Mouse (Mus musculus) liver, embryonic 11.5 days (tissue): ENCODE measurements around the gene Spint2. TPM values are rescaled to one million over a fixed set of nuclear protein-coding genes. Genes with fewer than 3 reads are reported as not detected.
A peak's percentile ranks its signal among the peaks of the same experiment; 100 is the strongest.
"Not testable (repeated sequence)": the region's sequence is repeated elsewhere in the genome, so short reads cannot be mapped to it uniquely, and the experiment has no call there.

Experiments
- ATAC-seq: fragments of 200-750 bp; cut with Nextera tagmentation; replicated peaks from 2 replicates; pipeline ENCODE4 v1.8.0; 2017; ENCODE audit warnings: moderate number of reproducible peaks, mild to moderate bottlenecking, moderate TSS enrichment, moderate library complexity; ENCODE audit not compliant: low FRiP score
- DNase-seq: peaks from one replicate; pipeline ENCODE4 v3.0.0-alpha.2; 2017; ENCODE audit warnings: low spot score
- H3K27ac ChIP-seq: fragments of 300-500 bp; sonication (generic); 2 replicates; pipeline ENCODE4 v1.5.1; 2014; ENCODE audit warnings: mild to moderate bottlenecking, low read depth, low read length, control low read depth
- H3K27me3 ChIP-seq: fragments of 300-500 bp; sonication (generic); replicated peaks from 2 replicates; pipeline ENCODE4 v1.6.1; 2014; ENCODE audit warnings: low read length, mixed read lengths; ENCODE audit not compliant: control insufficient read depth, insufficient read depth
- H3K36me3 ChIP-seq: fragments of 300-500 bp; sonication (generic); 2 replicates; pipeline ENCODE4 v1.6.1; 2014; ENCODE audit warnings: mild to moderate bottlenecking, low read length, moderate library complexity, mixed read lengths; ENCODE audit not compliant: control insufficient read depth, insufficient read depth
- H3K4me1 ChIP-seq: fragments of 300-500 bp; sonication (generic); replicated peaks from 2 replicates; pipeline ENCODE4 v1.6.1; 2014; ENCODE audit warnings: low read length, mixed read lengths; ENCODE audit not compliant: control insufficient read depth, insufficient read depth
- H3K4me2 ChIP-seq: fragments of 300-500 bp; sonication (generic); 2 replicates; pipeline ENCODE4 v1.6.1; 2014; ENCODE audit warnings: mild to moderate bottlenecking, control low read depth, moderate library complexity
- H3K4me3 ChIP-seq: fragments of 300-500 bp; sonication (generic); 2 replicates; pipeline ENCODE4 v1.5.1; 2014; ENCODE audit warnings: low read depth, low read length, control low read depth
- H3K9ac ChIP-seq: fragments of 300-500 bp; sonication (generic); 2 replicates; pipeline ENCODE4 v1.6.1; 2014; ENCODE audit warnings: low read depth, low read length, control low read depth
- H3K9me3 ChIP-seq: fragments of 300-500 bp; sonication (generic); 2 replicates; pipeline ENCODE4 v1.6.1; 2016; ENCODE audit warnings: low read length, inconsistent platforms, mixed read lengths; ENCODE audit not compliant: control insufficient read depth
- WGBS: fragments of 180-500 bp; shearing (Covaris S2); extraction: QIAGEN DNeasy Blood & Tissue Kit; methylation state at CpG from one replicate; pipeline ENCODE4 v1.1.7; 2014; 5-methylcytosine and 5-hydroxymethylcytosine counted together
- polyA plus RNA-seq: library from polyadenylated mRNA; unstranded; fragments of >200 nt; fragmentation: Nextera tagmentation; extraction: Ambion mirVana; gene quantifications from 2 replicates; pipeline ENCODE4 v1.2.1, GENCODE M21; 2014

Gene Spint2
- polyA plus RNA-seq, 1 experiment from 2014 or later: 53.7 TPM

GRCm38 (mm10) chr7:29212775-29213560 lies 68.7 kb downstream of the Spint2 start:
- not testable (repeated sequence) for H3K27ac ChIP-seq, ATAC-seq, DNase-seq, H3K36me3 ChIP-seq, H3K9ac ChIP-seq, H3K9me3 ChIP-seq, H3K27me3 ChIP-seq
- H3K4me2 ChIP-seq: peak overlapping the region; percentile 67
- H3K4me1 ChIP-seq: peaks cover 10% of the 10 kb centered on the region
- peak overlapping the region; percentile 37 for H3K4me3 ChIP-seq
- 21% methylated on average over 40 of the region's 40 CpGs for WGBS

GRCm38 (mm10) chr7:29212199-29212765 lies 69.4 kb downstream of the Spint2 start:
- Histone ChIP-seq H3K27me3 (no peaks in the 10 kb centered on the region), H3K4me2 (peak overlapping the region; percentile 67)

GRCm38 (mm10) chr7:29211415-29212198 lies 70.1 kb downstream of the Spint2 start:
- Histone ChIP-seq H3K36me3 (no peaks in the 10 kb centered on the region), H3K27ac (no peak overlapping the region), H3K4me2 (peak overlapping the region; percentile 67), H3K9me3 (no peaks in the 10 kb centered on the region), H3K4me1 (peaks cover 10% of the 10 kb centered on the region), H3K4me3 (peak overlapping the region; percentile 37), H3K9ac (no peak overlapping the region), H3K27me3 (no peaks in the 10 kb centered on the region)
- WGBS: 3% methylated on average over 34 of the region's 34 CpGs
- ATAC-seq: peak; percentile 86
- DNase-seq: peak; percentile 85

More at GRCm38 (mm10) chr7:29212199-29212765, 69.4 kb downstream of the Spint2 start:
- Histone ChIP-seq H3K36me3 (no peaks in the 10 kb centered on the region), H3K4me3 (peak overlapping the region; percentile 37), H3K9me3 (no peaks in the 10 kb centered on the region), H3K27ac (no peak overlapping the region), H3K4me1 (peaks cover 10% of the 10 kb centered on the region), H3K9ac (no peak overlapping the region)
- peak; percentile 44 for DNase-seq
- whole genome bisulfite sequencing: 9% methylated on average over 26 of the region's 26 CpGs
- no peak for ATAC-seq

GRCm38 (mm10) chr7:29211013-29211412 lies 70.7 kb downstream of the Spint2 start:
- H3K9me3 ChIP-seq, H3K27ac ChIP-seq, H3K27me3 ChIP-seq, H3K36me3 ChIP-seq, DNase-seq, H3K9ac ChIP-seq: not testable (repeated sequence)
- peak; percentile 71 for ATAC-seq
- Histone ChIP-seq H3K4me1 (peaks cover 10% of the 10 kb centered on the region), H3K4me3 (peak overlapping the region; percentile 37), H3K4me2 (peak overlapping the region; percentile 67)
- WGBS: 14% methylated on average over 15 of the region's 15 CpGs

Other genes with a start within 250 kb of the Spint2 start
- gene Ryr1, start 156.7 kb downstream of the Spint2 start, polyA plus RNA-seq: 0.52 and 0.71 TPM in 2 replicates
- gene Rasgrp4, start 147.1 kb downstream of the Spint2 start, polyA plus RNA-seq: 0.57 and 0.62 TPM in 2 replicates
- 16.7 and 17.3 TPM in 2 replicates for gene Fam98c, start 125.7 kb downstream of the Spint2 start, polyA plus RNA-seq
- 0.37 and 0.47 TPM in 2 replicates for gene Ggn, start 111.7 kb downstream of the Spint2 start, polyA plus RNA-seq
- gene Spred3, start 111.5 kb downstream of the Spint2 start, polyA plus RNA-seq: 1.0 and 1.1 TPM in 2 replicates
- 231 and 235 TPM in 2 replicates for gene Psmd8, start 101.2 kb downstream of the Spint2 start, polyA plus RNA-seq
- gene Catsperg1, start 67.9 kb downstream of the Spint2 start, polyA plus RNA-seq: 0.31 and 0.64 TPM in 2 replicates
- gene Kcnk6, start 49.4 kb downstream of the Spint2 start, polyA plus RNA-seq: 2.0 and 2.6 TPM in 2 replicates
- gene Yif1b, start 43.6 kb downstream of the Spint2 start, polyA plus RNA-seq: 95.7 and 101 TPM in 2 replicates
- gene 2200002D01Rik, start 33.4 kb downstream of the Spint2 start, polyA plus RNA-seq: 3.2 and 4.4 TPM in 2 replicates
- 6.0 and 6.9 TPM in 2 replicates for gene Ppp1r14a, start 7.4 kb upstream of the Spint2 start, polyA plus RNA-seq
- 6.1 and 7.5 TPM in 2 replicates for gene Dpf1, start 22.0 kb upstream of the Spint2 start, polyA plus RNA-seq
- 9.0 and 10.1 TPM in 2 replicates for gene Sipa1l3, start 236.7 kb upstream of the Spint2 start, polyA plus RNA-seq